Mouse (Mus musculus): ENCODE results near the gene Dvl3. TPM values are rescaled to one million over a fixed set of nuclear protein-coding genes. Genes with fewer than 3 reads are reported as not detected.

Dvl3 gene
- polyA plus RNA-seq, 1 experiment from 2014 or later, result 24.6 TPM

Other genes starting within 250 kb of the Dvl3 start
- 93.7 and 101 TPM in 2 replicates for gene Parl, start 214.6 kb upstream of the Dvl3 start, polyA plus RNA-seq (2014; fragmentation: Nextera tagmentation; extraction: Ambion mirVana)
- gene Cyp2ab1, start 191.6 kb upstream of the Dvl3 start, polyA plus RNA-seq (2014; fragmentation: Nextera tagmentation; extraction: Ambion mirVana), result not detected in 2 replicates
- 59.0 and 62.8 TPM in 2 replicates for gene Abcc5, start 90.6 kb upstream of the Dvl3 start, polyA plus RNA-seq (2014; fragmentation: Nextera tagmentation; extraction: Ambion mirVana)
- 98.9 and 99.8 TPM in 2 replicates for gene Eif2b5, start 18.2 kb upstream of the Dvl3 start, polyA plus RNA-seq (2014; fragmentation: Nextera tagmentation; extraction: Ambion mirVana)
- 630 and 682 TPM in 2 replicates for gene Ap2m1, start 18.5 kb downstream of the Dvl3 start, polyA plus RNA-seq (2014; fragmentation: Nextera tagmentation; extraction: Ambion mirVana)
- 47.9 and 55.5 TPM in 2 replicates for gene Abcf3, start 31.6 kb downstream of the Dvl3 start, polyA plus RNA-seq (2014; fragmentation: Nextera tagmentation; extraction: Ambion mirVana)
- 5.3 and 6.2 TPM in 2 replicates for gene Vwa5b2, start 72.5 kb downstream of the Dvl3 start, polyA plus RNA-seq (2014; fragmentation: Nextera tagmentation; extraction: Ambion mirVana)
- gene Eef1akmt4, start 94.6 kb downstream of the Dvl3 start, polyA plus RNA-seq (2014; fragmentation: Nextera tagmentation; extraction: Ambion mirVana), result 42.3 and 43.7 TPM in 2 replicates
- gene Gm49333, start 94.6 kb downstream of the Dvl3 start, polyA plus RNA-seq (2014; fragmentation: Nextera tagmentation; extraction: Ambion mirVana), result not detected in 2 replicates
- gene Alg3, start 94.8 kb downstream of the Dvl3 start, polyA plus RNA-seq (2014; fragmentation: Nextera tagmentation; extraction: Ambion mirVana), result 51.3 and 53.6 TPM in 2 replicates
- 1.6 and 1.7 TPM in 2 replicates for gene Camk2n2, start 104.3 kb downstream of the Dvl3 start, polyA plus RNA-seq (2014; fragmentation: Nextera tagmentation; extraction: Ambion mirVana)
- 1.0 and 1.2 TPM in 2 replicates for gene Ece2, start 112.8 kb downstream of the Dvl3 start, polyA plus RNA-seq (2014; fragmentation: Nextera tagmentation; extraction: Ambion mirVana)
- gene Psmd2, start 134.7 kb downstream of the Dvl3 start, polyA plus RNA-seq (2014; fragmentation: Nextera tagmentation; extraction: Ambion mirVana), result 291 and 321 TPM in 2 replicates
- gene Eif4g1, start 151.3 kb downstream of the Dvl3 start, polyA plus RNA-seq (2014; fragmentation: Nextera tagmentation; extraction: Ambion mirVana), result 157 and 171 TPM in 2 replicates
- gene Fam131a, start 176.3 kb downstream of the Dvl3 start, polyA plus RNA-seq (2014; fragmentation: Nextera tagmentation; extraction: Ambion mirVana), result 8.7 and 9.1 TPM in 2 replicates
- 125 and 133 TPM in 2 replicates for gene Polr2h, start 200.7 kb downstream of the Dvl3 start, polyA plus RNA-seq (2014; fragmentation: Nextera tagmentation; extraction: Ambion mirVana)
- 15.1 and 15.9 TPM in 2 replicates for gene Clcn2, start 200.8 kb downstream of the Dvl3 start, polyA plus RNA-seq (2014; fragmentation: Nextera tagmentation; extraction: Ambion mirVana)
- gene Chrd, start 216.1 kb downstream of the Dvl3 start, polyA plus RNA-seq (2014; fragmentation: Nextera tagmentation; extraction: Ambion mirVana), result 3.7 and 4.2 TPM in 2 replicates
- gene Thpo, start 217.5 kb downstream of the Dvl3 start, polyA plus RNA-seq (2014; fragmentation: Nextera tagmentation; extraction: Ambion mirVana), result 1.2 and 1.6 TPM in 2 replicates